8 mouse cellular contexts compared by ENCODE assay signal in the genomic region with DNA sequence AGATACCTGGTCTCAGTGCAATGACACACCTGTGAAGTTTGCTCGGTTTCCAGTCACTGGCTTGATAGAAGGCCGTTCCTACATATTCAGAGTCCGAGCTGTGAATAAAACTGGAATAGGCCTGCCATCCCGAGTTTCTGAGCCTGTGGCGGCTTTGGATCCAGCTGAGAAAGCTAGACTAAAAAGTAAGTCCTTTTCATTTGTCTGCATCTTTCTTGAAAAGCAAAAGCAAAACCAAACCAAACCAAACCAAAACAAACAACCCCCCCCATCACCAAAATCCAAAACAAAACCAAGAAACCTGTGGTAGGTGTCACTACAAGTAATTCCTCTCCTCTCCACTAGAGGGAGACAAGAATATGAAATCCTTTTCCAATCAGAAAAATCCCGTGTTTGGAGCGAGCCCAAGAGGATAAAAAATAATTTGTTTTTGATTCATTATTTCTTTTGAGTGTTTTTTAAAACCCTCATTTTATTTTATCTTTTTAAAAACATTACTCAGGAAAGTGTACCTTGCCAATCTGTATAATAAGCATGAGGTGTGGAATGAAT.
DNase-seq lines count a peak whose midpoint lies in the region; ATAC-seq lines count a peak whose summit lies in the region.
"Had no signal": no experiment of that assay in that cellular context is flagged by ENCODE, and none has a peak within 500 bp of the region (broad histone marks: within the 10 kb centered on the region; RNA-seq: fewer than 3 reads in every experiment).

No protein-coding gene starts in this region.

- H3K27ac ChIP-seq in neural tube, embryonic 15.5 days (replicated peaks): no peak overlapping the region
- H3K27ac ChIP-seq: limb, embryonic 12.5 days had no signal

- intact Hi-C loops in gastrocnemius, postnatal 14 days (cut with DNase I; ENCODE audit: low total_unique reads): loop anchor here (5.0 kb wide), 1 partner anchor 133 kb away; no protein-coding TSS in a partner anchor

- WGBS in neural tube, embryonic 15.5 days: 65% methylated on average over 7 of the region's 7 CpGs

- ATAC-seq in neural tube, embryonic 15.5 days (ENCODE audit: low FRiP score): no peak

- no peak overlapping the region for H3K9ac ChIP-seq in neural tube, embryonic 15.5 days (replicated peaks)
- H3K9ac ChIP-seq: limb, embryonic 12.5 days had no signal

- DNase-seq in kidney, adult 9 months: peak; percentile 45
- DNase-seq in kidney, postnatal 14 days: no peak
- DNase-seq in ES-CJ7 (ENCODE audit: low read depth, low spot score): peak; percentile 22
- DNase-seq in c-Kit-negative CD71-positive TER-119-positive erythroid progenitor cells, embryonic 14.5 days (ENCODE audit: low read depth, low spot score): peak; percentile 52
- peak; percentile 47 for DNase-seq in mesoderm, embryonic 11.5 days (ENCODE audit: low read depth, low spot score)
- DNase-seq in gastrocnemius, postnatal 14 days: no peak

- H3K27me3 ChIP-seq in neural tube, embryonic 15.5 days (replicated peaks): no peaks in the 10 kb centered on the region
- H3K27me3 ChIP-seq: limb, embryonic 12.5 days had no signal

- H3K36me3 ChIP-seq in neural tube, embryonic 15.5 days: no peaks in the 10 kb centered on the region
- H3K36me3 ChIP-seq: limb, embryonic 12.5 days had no signal

- no peak overlapping the region for H3K4me2 ChIP-seq in neural tube, embryonic 15.5 days
- H3K4me2 ChIP-seq: limb, embryonic 12.5 days had no signal

- H3K4me3 ChIP-seq in neural tube, embryonic 15.5 days (replicated peaks): no peak overlapping the region
- H3K4me3 ChIP-seq: limb, embryonic 12.5 days had no signal

- H3K9me3 ChIP-seq in neural tube, embryonic 15.5 days (replicated peaks): no peaks in the 10 kb centered on the region
- H3K9me3 ChIP-seq: limb, embryonic 12.5 days had no signal

- H3K4me1 ChIP-seq in neural tube, embryonic 15.5 days: no peaks in the 10 kb centered on the region

Comparison
In these comparisons a context has a peak if more than half of its experiments do, and no peak if none do; other contexts are left out.
1. DNase-seq: peak in kidney, adult 9 months (single experiment), ES-CJ7 (single experiment), c-Kit-negative CD71-positive TER-119-positive erythroid progenitor cells, embryonic 14.5 days (single experiment) and mesoderm, embryonic 11.5 days (single experiment); none in kidney, postnatal 14 days (single experiment) and gastrocnemius, postnatal 14 days (single experiment).